Mouse (Mus musculus): ENCODE results near the gene Thsd7b. TPM values are rescaled to one million over a fixed set of nuclear protein-coding genes. Genes with fewer than 3 reads are reported as not detected.

Gene Thsd7b
- polyA plus RNA-seq, 1 experiment from 2014 or later, result 0.58 TPM

- WGBS, result 83% methylated on average over 1 of the region's 1 CpGs
- H3K36me3 ChIP-seq, result no peaks in the 10 kb centered on the region
- H3K27me3 ChIP-seq (replicated peaks), result no peaks in the 10 kb centered on the region
- no peaks in the 10 kb centered on the region for H3K9me3 ChIP-seq
- ATAC-seq, result no peak
- H3K4me3 ChIP-seq (replicated peaks), result no peak overlapping the region
- no peaks in the 10 kb centered on the region for H3K4me1 ChIP-seq (replicated peaks)
- no peak overlapping the region for H3K4me2 ChIP-seq (replicated peaks)
- no peak overlapping the region for H3K9ac ChIP-seq
- H3K27ac ChIP-seq, result no peak overlapping the region
Observed at GRCm38 (mm10) chr1:129705701-129706100, 432.6 kb downstream of the Thsd7b start.

- H3K9ac ChIP-seq, result no peak overlapping the region
- H3K4me1 ChIP-seq (replicated peaks), result no peaks in the 10 kb centered on the region
- 92% methylated on average over 3 of the region's 3 CpGs for WGBS
- H3K27me3 ChIP-seq (replicated peaks), result no peaks in the 10 kb centered on the region
- no peaks in the 10 kb centered on the region for H3K36me3 ChIP-seq
- no peak for ATAC-seq
- H3K27ac ChIP-seq, result no peak overlapping the region
- no peaks in the 10 kb centered on the region for H3K9me3 ChIP-seq
- H3K4me2 ChIP-seq (replicated peaks), result no peak overlapping the region
- no peak overlapping the region for H3K4me3 ChIP-seq (replicated peaks)
Observed at GRCm38 (mm10) chr1:129712706-129713105, 439.6 kb downstream of the Thsd7b start.

- no peaks in the 10 kb centered on the region for H3K36me3 ChIP-seq
- no peak overlapping the region for H3K4me2 ChIP-seq (replicated peaks)
- 65% methylated on average over 3 of the region's 3 CpGs for WGBS
- H3K9me3 ChIP-seq, result no peaks in the 10 kb centered on the region
- no peak for ATAC-seq
- no peak overlapping the region for H3K4me3 ChIP-seq (replicated peaks)
- H3K9ac ChIP-seq, result no peak overlapping the region
- H3K4me1 ChIP-seq (replicated peaks), result no peaks in the 10 kb centered on the region
- no peak overlapping the region for H3K27ac ChIP-seq
- H3K27me3 ChIP-seq (replicated peaks), result no peaks in the 10 kb centered on the region
Observed at GRCm38 (mm10) chr1:129713571-129713970, 440.5 kb downstream of the Thsd7b start.

- H3K27me3 ChIP-seq (replicated peaks), result no peaks in the 10 kb centered on the region
- H3K9me3 ChIP-seq, result no peaks in the 10 kb centered on the region
- H3K36me3 ChIP-seq, result no peaks in the 10 kb centered on the region
- no peak for ATAC-seq
- H3K9ac ChIP-seq, result no peak overlapping the region
- H3K27ac ChIP-seq, result no peak overlapping the region
- H3K4me3 ChIP-seq (replicated peaks), result no peak overlapping the region
- no peak overlapping the region for H3K4me2 ChIP-seq (replicated peaks)
- no peaks in the 10 kb centered on the region for H3K4me1 ChIP-seq (replicated peaks)
Observed at GRCm38 (mm10) chr1:129719592-129719991, 446.5 kb downstream of the Thsd7b start.

- no peaks in the 10 kb centered on the region for H3K9me3 ChIP-seq
- no peaks in the 10 kb centered on the region for H3K4me1 ChIP-seq (replicated peaks)
- H3K4me3 ChIP-seq (replicated peaks), result no peak overlapping the region
- ATAC-seq, result no peak
- H3K9ac ChIP-seq, result no peak overlapping the region
- H3K4me2 ChIP-seq (replicated peaks), result no peak overlapping the region
- no peaks in the 10 kb centered on the region for H3K27me3 ChIP-seq (replicated peaks)
- 73% methylated on average over 2 of the region's 2 CpGs for WGBS
- no peaks in the 10 kb centered on the region for H3K36me3 ChIP-seq
- H3K27ac ChIP-seq, result no peak overlapping the region
Observed at GRCm38 (mm10) chr1:129731991-129732390, 458.9 kb downstream of the Thsd7b start.

- no peaks in the 10 kb centered on the region for H3K9me3 ChIP-seq
- H3K36me3 ChIP-seq, result no peaks in the 10 kb centered on the region
- H3K4me3 ChIP-seq (replicated peaks), result no peak overlapping the region
- H3K4me2 ChIP-seq (replicated peaks), result no peak overlapping the region
- no peaks in the 10 kb centered on the region for H3K4me1 ChIP-seq (replicated peaks)
- no peaks in the 10 kb centered on the region for H3K27me3 ChIP-seq (replicated peaks)
- no peak overlapping the region for H3K27ac ChIP-seq
- WGBS, result 65% methylated on average over 3 of the region's 3 CpGs
- no peak for ATAC-seq
- H3K9ac ChIP-seq, result no peak overlapping the region
Observed at GRCm38 (mm10) chr1:129747595-129747994, 474.5 kb downstream of the Thsd7b start.

GRCm38 (mm10) chr1:129756548-129757240 lies 483.6 kb downstream of the Thsd7b start:
- ATAC-seq, result no peak
- no peak overlapping the region for H3K4me3 ChIP-seq (replicated peaks)
- H3K9me3 ChIP-seq, result no peaks in the 10 kb centered on the region
- H3K36me3 ChIP-seq, result no peaks in the 10 kb centered on the region
- H3K27me3 ChIP-seq (replicated peaks), result no peaks in the 10 kb centered on the region
- no peak overlapping the region for H3K27ac ChIP-seq
- H3K9ac ChIP-seq, result no peak overlapping the region
- no peak overlapping the region for H3K4me2 ChIP-seq (replicated peaks)
- no peaks in the 10 kb centered on the region for H3K4me1 ChIP-seq (replicated peaks)
- WGBS, result 71% methylated on average over 1 of the region's 1 CpGs

GRCm38 (mm10) chr1:129759003-129759402 lies 485.9 kb downstream of the Thsd7b start:
- Histone ChIP-seq H3K27ac (no peak overlapping the region), H3K9ac (no peak overlapping the region), H3K4me2 (replicated peaks) (no peak overlapping the region), H3K9me3 (no peaks in the 10 kb centered on the region), H3K36me3 (no peaks in the 10 kb centered on the region), H3K4me1 (replicated peaks) (no peaks in the 10 kb centered on the region), H3K27me3 (replicated peaks) (no peaks in the 10 kb centered on the region), H3K4me3 (replicated peaks) (no peak overlapping the region)
- no peak for ATAC-seq
- 86% methylated on average over 1 of the region's 1 CpGs for WGBS

GRCm38 (mm10) chr1:129761234-129761633 lies 488.1 kb downstream of the Thsd7b start:
- no peaks in the 10 kb centered on the region for H3K27me3 ChIP-seq (replicated peaks)
- no peak overlapping the region for H3K4me3 ChIP-seq (replicated peaks)
- WGBS, result 86% methylated on average over 1 of the region's 1 CpGs
- no peak overlapping the region for H3K27ac ChIP-seq
- no peak for ATAC-seq
- H3K9me3 ChIP-seq, result no peaks in the 10 kb centered on the region
- H3K4me1 ChIP-seq (replicated peaks), result no peaks in the 10 kb centered on the region
- H3K9ac ChIP-seq, result no peak overlapping the region
- no peaks in the 10 kb centered on the region for H3K36me3 ChIP-seq
- no peak overlapping the region for H3K4me2 ChIP-seq (replicated peaks)

GRCm38 (mm10) chr1:129764748-129765147 lies 491.6 kb downstream of the Thsd7b start:
- no peak for ATAC-seq
- no peak overlapping the region for H3K4me2 ChIP-seq (replicated peaks)
- 52% methylated on average over 2 of the region's 2 CpGs for WGBS

GRCm38 (mm10) chr1:129777055-129777454 lies 504.0 kb downstream of the Thsd7b start:
- ATAC-seq, result peak; percentile 78
- Histone ChIP-seq H3K27me3 (replicated peaks) (no peaks in the 10 kb centered on the region), H3K9me3 (no peaks in the 10 kb centered on the region), H3K4me3 (replicated peaks) (no peak overlapping the region), H3K27ac (no peak overlapping the region), H3K4me1 (replicated peaks) (no peaks in the 10 kb centered on the region), H3K4me2 (replicated peaks) (no peak overlapping the region), H3K9ac (no peak overlapping the region), H3K36me3 (no peaks in the 10 kb centered on the region)
- 66% methylated on average over 5 of the region's 5 CpGs for WGBS

More at GRCm38 (mm10) chr1:129764748-129765147, 491.6 kb downstream of the Thsd7b start:
- Histone ChIP-seq H3K9me3 (no peaks in the 10 kb centered on the region), H3K27me3 (replicated peaks) (no peaks in the 10 kb centered on the region), H3K9ac (no peak overlapping the region), H3K4me3 (replicated peaks) (no peak overlapping the region), H3K36me3 (no peaks in the 10 kb centered on the region), H3K4me1 (replicated peaks) (no peaks in the 10 kb centered on the region), H3K27ac (no peak overlapping the region)

- Histone ChIP-seq H3K36me3 (no peaks in the 10 kb centered on the region), H3K4me3 (replicated peaks) (no peak overlapping the region), H3K4me1 (replicated peaks) (no peaks in the 10 kb centered on the region), H3K4me2 (replicated peaks) (no peak overlapping the region), H3K27me3 (replicated peaks) (no peaks in the 10 kb centered on the region), H3K9ac (no peak overlapping the region), H3K9me3 (no peaks in the 10 kb centered on the region), H3K27ac (no peak overlapping the region)
- ATAC-seq, result peak; percentile 70
- 49% methylated on average over 4 of the region's 4 CpGs for WGBS
Observed at GRCm38 (mm10) chr1:129779506-129779905, 506.4 kb downstream of the Thsd7b start.

GRCm38 (mm10) chr1:129780589-129780988 lies 507.5 kb downstream of the Thsd7b start:
- H3K4me1 ChIP-seq (replicated peaks), result no peaks in the 10 kb centered on the region
- no peaks in the 10 kb centered on the region for H3K36me3 ChIP-seq
- no peaks in the 10 kb centered on the region for H3K27me3 ChIP-seq (replicated peaks)
- no peak overlapping the region for H3K9ac ChIP-seq
- no peak overlapping the region for H3K4me2 ChIP-seq (replicated peaks)
- 63% methylated on average over 1 of the region's 1 CpGs for WGBS
- H3K9me3 ChIP-seq, result no peaks in the 10 kb centered on the region
- no peak overlapping the region for H3K27ac ChIP-seq
- no peak overlapping the region for H3K4me3 ChIP-seq (replicated peaks)
- ATAC-seq, result no peak
